Mouse (Mus musculus): ENCODE measurements around the gene Akap6. TPM values are rescaled to one million over a fixed set of nuclear protein-coding genes. Genes with fewer than 3 reads are reported as not detected.

Akap6 gene
- polyA plus RNA-seq (2015; fragmentation: Nextera tagmentation; extraction: Ambion mirVana) = 1.0 and 1.2 TPM in 2 replicates

- peak within 1 kb of the TSS; percentile 61 for H3K4me2 ChIP-seq (replicated peaks)
- WGBS = 19% methylated on average over 6 of the region's 6 CpGs
- peaks cover 51% of the 10 kb centered on the region for H3K4me1 ChIP-seq
- no peak for ATAC-seq (ENCODE audit: low FRiP score, low read depth)
- no peak within 1 kb of the TSS for H3K9ac ChIP-seq
- H3K4me3 ChIP-seq = no peak within 1 kb of the TSS
- peak within 1 kb of the TSS; percentile 17; the same call in 1 of the 2 replicates for H3K27ac ChIP-seq
- H3K36me3 ChIP-seq = no peaks in the 10 kb centered on the region
- H3K27me3 ChIP-seq = no peaks in the 10 kb centered on the region
- H3K9me3 ChIP-seq = no peaks in the 10 kb centered on the region
Measured at GRCm38 (mm10) chr12:52699146-52699545, at the start of gene Akap6. Gene Akap6, plus strand, starts transcription at chr12:52699383.

DNA sequence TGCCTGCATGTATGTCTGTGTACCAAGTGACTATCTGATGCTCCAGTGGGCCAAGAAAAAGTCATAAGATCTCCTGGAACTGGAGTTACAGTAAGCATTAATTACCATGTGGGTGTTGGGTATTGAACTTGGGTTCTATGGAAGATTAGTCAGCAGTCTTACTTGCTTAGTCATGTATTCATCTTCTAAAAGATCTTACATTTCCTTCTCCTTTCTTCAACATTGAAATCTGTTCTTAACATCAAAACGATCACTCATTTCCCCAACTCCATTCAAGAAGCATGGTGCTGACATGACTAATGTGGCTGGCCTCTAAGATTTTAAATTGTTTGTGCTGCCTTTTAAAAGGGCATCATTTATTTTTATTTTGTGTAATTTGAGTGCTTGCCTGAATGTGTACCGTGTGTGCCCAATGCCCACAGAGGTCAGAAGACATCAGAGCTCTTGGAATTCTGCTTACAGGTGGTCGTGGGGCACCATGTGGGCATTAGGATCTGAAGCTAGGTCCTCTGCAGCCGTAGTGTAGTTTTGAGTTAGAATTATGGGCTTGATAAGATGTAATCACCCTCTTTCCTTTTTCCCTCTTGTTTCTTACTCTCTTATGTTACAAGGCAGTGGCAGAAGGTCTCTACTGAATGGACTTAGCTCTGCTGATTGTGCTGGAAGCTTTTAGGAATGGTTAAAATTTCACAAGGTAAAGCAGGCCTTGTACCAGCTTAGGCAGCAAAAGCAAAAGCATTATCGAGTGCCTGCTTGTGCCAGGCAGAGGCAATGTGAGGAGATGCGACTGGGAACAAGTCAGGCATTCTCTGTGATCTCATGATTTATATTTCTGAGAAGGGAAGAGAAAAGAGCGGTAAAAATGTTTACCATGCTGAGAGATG, 36.0 kb upstream of the Akap6 start:
- no peaks in the 10 kb centered on the region for H3K9me3 ChIP-seq
- no peak overlapping the region for H3K4me3 ChIP-seq
- H3K4me1 ChIP-seq = no peaks in the 10 kb centered on the region
- H3K27me3 ChIP-seq = no peaks in the 10 kb centered on the region
- H3K27ac ChIP-seq = no peak overlapping the region
- WGBS = 72% methylated on average over 7 of the region's 7 CpGs
- ATAC-seq (ENCODE audit: low FRiP score, low read depth) = no peak
- no peaks in the 10 kb centered on the region for H3K36me3 ChIP-seq
- H3K4me2 ChIP-seq (replicated peaks) = no peak overlapping the region
- H3K9ac ChIP-seq = no peak overlapping the region

GRCm38 (mm10) chr12:52664944-52665343, 34.2 kb upstream of the Akap6 start:
- no peak overlapping the region for H3K27ac ChIP-seq
- H3K9ac ChIP-seq = no peak overlapping the region
- no peaks in the 10 kb centered on the region for H3K9me3 ChIP-seq
- ATAC-seq (ENCODE audit: low FRiP score, low read depth) = no peak
- H3K4me1 ChIP-seq = no peaks in the 10 kb centered on the region
- no peak overlapping the region for H3K4me3 ChIP-seq
- H3K36me3 ChIP-seq = no peaks in the 10 kb centered on the region
- no peaks in the 10 kb centered on the region for H3K27me3 ChIP-seq
- WGBS = 85% methylated on average over 5 of the region's 5 CpGs
- H3K4me2 ChIP-seq (replicated peaks) = no peak overlapping the region

DNA sequence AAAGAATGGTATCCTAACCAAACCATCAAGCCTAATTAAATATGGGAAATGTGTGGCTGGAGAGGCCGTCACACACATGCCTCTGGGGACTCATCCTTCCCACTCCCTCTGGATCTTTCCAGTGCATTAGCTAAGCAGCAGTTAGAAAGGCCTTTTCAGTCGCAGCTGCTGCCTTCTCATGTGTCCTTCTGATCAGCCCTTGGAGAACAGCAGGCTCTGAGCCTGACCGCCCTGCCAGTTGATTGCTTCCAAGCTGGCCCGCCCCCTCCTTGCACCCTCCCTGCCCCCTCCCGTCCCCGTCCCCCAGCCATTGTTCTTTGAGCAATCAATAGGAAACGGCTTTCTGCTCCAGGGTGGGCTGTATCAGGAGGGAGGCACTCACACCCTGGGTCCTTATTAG, 27.7 kb upstream of the Akap6 start:
- Histone ChIP-seq H3K9me3 (no peaks in the 10 kb centered on the region), H3K9ac (no peak overlapping the region), H3K4me2 (replicated peaks) (peak overlapping the region; percentile 9; the same call in 1 of the 2 replicates), H3K4me1 (peaks cover 25% of the 10 kb centered on the region), H3K4me3 (no peak overlapping the region), H3K36me3 (no peaks in the 10 kb centered on the region), H3K27ac (no peak overlapping the region), H3K27me3 (no peaks in the 10 kb centered on the region)
- ATAC-seq (ENCODE audit: low FRiP score, low read depth) = peak; percentile 84; the same call in 1 of the 2 replicates
- 6% methylated on average over 7 of the region's 7 CpGs for WGBS

GRCm38 (mm10) chr12:52671943-52672342, 27.2 kb upstream of the Akap6 start:
- WGBS = 46% methylated on average over 6 of the region's 6 CpGs
- H3K4me2 ChIP-seq (replicated peaks) = no peak overlapping the region
- no peak for ATAC-seq (ENCODE audit: low FRiP score, low read depth)

GRCm38 (mm10) chr12:52673361-52673960, 25.7 kb upstream of the Akap6 start:
- Histone ChIP-seq H3K9ac (no peak overlapping the region), H3K36me3 (no peaks in the 10 kb centered on the region), H3K4me1 (peaks cover 25% of the 10 kb centered on the region), H3K4me3 (no peak overlapping the region), H3K27me3 (no peaks in the 10 kb centered on the region), H3K9me3 (no peaks in the 10 kb centered on the region), H3K4me2 (replicated peaks) (no peak overlapping the region), H3K27ac (0 out of 2 replicates have a peak overlapping the region, but pooled peaks have one; percentile 10)
- 58% methylated on average over 6 of the region's 6 CpGs for WGBS
- ATAC-seq (ENCODE audit: low FRiP score, low read depth) = no peak

More at GRCm38 (mm10) chr12:52671943-52672342, 27.2 kb upstream of the Akap6 start:
- no peak overlapping the region for H3K4me3 ChIP-seq
- H3K27ac ChIP-seq = no peak overlapping the region
- H3K9me3 ChIP-seq = no peaks in the 10 kb centered on the region
- peaks cover 25% of the 10 kb centered on the region for H3K4me1 ChIP-seq
- no peaks in the 10 kb centered on the region for H3K36me3 ChIP-seq
- H3K27me3 ChIP-seq = no peaks in the 10 kb centered on the region
- no peak overlapping the region for H3K9ac ChIP-seq

DNA sequence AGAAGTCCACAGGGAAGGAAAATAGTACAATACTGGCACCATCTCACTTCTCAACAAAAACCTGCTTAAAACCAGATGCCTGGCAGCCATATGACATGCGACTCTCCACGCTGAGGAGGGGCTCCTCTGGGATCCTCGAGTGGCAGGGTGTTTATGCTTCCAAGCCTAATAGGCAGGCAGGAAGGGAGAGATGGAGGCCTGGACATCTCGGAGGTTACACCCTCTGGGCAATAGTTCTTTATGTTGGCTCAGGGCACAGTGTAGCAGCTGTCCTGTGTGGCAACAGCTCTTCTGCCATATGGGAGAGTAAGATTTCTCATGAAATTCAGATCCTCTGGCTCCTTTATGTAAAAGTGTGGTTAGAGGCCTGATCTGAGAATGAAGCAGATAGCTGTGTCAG, 24.2 kb upstream of the Akap6 start:
- no peak for ATAC-seq (ENCODE audit: low FRiP score, low read depth)
- Histone ChIP-seq H3K9me3 (no peaks in the 10 kb centered on the region), H3K4me1 (peaks cover 25% of the 10 kb centered on the region), H3K4me2 (replicated peaks) (no peak overlapping the region), H3K27me3 (no peaks in the 10 kb centered on the region), H3K36me3 (no peaks in the 10 kb centered on the region), H3K27ac (no peak overlapping the region), H3K4me3 (no peak overlapping the region), H3K9ac (no peak overlapping the region)
- WGBS = 26% methylated on average over 4 of the region's 4 CpGs

- Histone ChIP-seq H3K9ac (no peak overlapping the region), H3K27ac (no peak overlapping the region), H3K4me2 (replicated peaks) (no peak overlapping the region), H3K36me3 (no peaks in the 10 kb centered on the region), H3K4me3 (no peak overlapping the region), H3K27me3 (no peaks in the 10 kb centered on the region), H3K4me1 (peaks cover 7% of the 10 kb centered on the region; the same call in 1 of the 2 replicates), H3K9me3 (no peaks in the 10 kb centered on the region)
- no peak for ATAC-seq (ENCODE audit: low FRiP score, low read depth)
- WGBS = 74% methylated on average over 9 of the region's 9 CpGs
Measured at GRCm38 (mm10) chr12:52687355-52687754, 11.8 kb upstream of the Akap6 start.

- Histone ChIP-seq H3K9ac (no peak overlapping the region), H3K9me3 (no peaks in the 10 kb centered on the region), H3K27me3 (no peaks in the 10 kb centered on the region), H3K4me1 (peaks cover 10% of the 10 kb centered on the region; the same call in 1 of the 2 replicates), H3K27ac (no peak overlapping the region), H3K4me2 (replicated peaks) (no peak overlapping the region), H3K36me3 (no peaks in the 10 kb centered on the region), H3K4me3 (no peak overlapping the region)
- no peak for ATAC-seq (ENCODE audit: low FRiP score, low read depth)
- WGBS = 100% methylated on average over 2 of the region's 2 CpGs
Measured at GRCm38 (mm10) chr12:52688712-52689111, 10.5 kb upstream of the Akap6 start.

GRCm38 (mm10) chr12:52691552-52691951, 7.6 kb upstream of the Akap6 start:
- Histone ChIP-seq H3K27ac (no peak overlapping the region), H3K36me3 (no peaks in the 10 kb centered on the region), H3K4me3 (no peak overlapping the region), H3K27me3 (no peaks in the 10 kb centered on the region), H3K4me2 (replicated peaks) (no peak overlapping the region), H3K9me3 (no peaks in the 10 kb centered on the region), H3K4me1 (peaks cover 10% of the 10 kb centered on the region; the same call in 1 of the 2 replicates), H3K9ac (no peak overlapping the region)
- no peak for ATAC-seq (ENCODE audit: low FRiP score, low read depth)
- 33% methylated on average over 1 of the region's 1 CpGs for WGBS

GRCm38 (mm10) chr12:52692290-52692974, 6.8 kb upstream of the Akap6 start:
- no peak for ATAC-seq (ENCODE audit: low FRiP score, low read depth)
- H3K4me2 ChIP-seq (replicated peaks) = no peak overlapping the region
- no peaks in the 10 kb centered on the region for H3K27me3 ChIP-seq
- WGBS = 55% methylated on average over 10 of the region's 10 CpGs
- H3K36me3 ChIP-seq = no peaks in the 10 kb centered on the region
- no peak overlapping the region for H3K4me3 ChIP-seq
- H3K9ac ChIP-seq = no peak overlapping the region
- H3K27ac ChIP-seq = no peak overlapping the region
- H3K9me3 ChIP-seq = no peaks in the 10 kb centered on the region
- peaks cover 10% of the 10 kb centered on the region; the same call in 1 of the 2 replicates for H3K4me1 ChIP-seq

All from limb, embryonic 13.5 days (tissue).